Mouse (Mus musculus): ENCODE measurements at regions not wholly inside any gene's neighbourhood (a gene's known extent, or its start where the extent isn't known, plus 50 kb on each side); places are given as distances from the start of the nearest gene placed in this dataset.

- TF ChIP-seq POLR2A (IDR thresholded peaks at IDR 0.05; ENCODE audit: borderline replicate concordance, extremely low read depth, low read depth, low read length) (no peak), CTCF (IDR thresholded peaks at IDR 0.05; ENCODE audit: insufficient read depth, low read length) (no peak)
These were observed 105.1 kb upstream of the Ccdc54 start for GRCm38 (mm10) chr16:50696052-50696451.

Measured in lung, adult 2 months (tissue).